Mouse (Mus musculus): ENCODE measurements around the gene Eif4a1. TPM values are rescaled to one million over a fixed set of nuclear protein-coding genes. Genes with fewer than 3 reads are reported as not detected.
A peak's percentile ranks its signal among the peaks of the same experiment; 100 is the strongest.

Eif4a1 gene
- total RNA-seq, 2 experiments from 2014 or later = 201 to 206 TPM

DNA sequence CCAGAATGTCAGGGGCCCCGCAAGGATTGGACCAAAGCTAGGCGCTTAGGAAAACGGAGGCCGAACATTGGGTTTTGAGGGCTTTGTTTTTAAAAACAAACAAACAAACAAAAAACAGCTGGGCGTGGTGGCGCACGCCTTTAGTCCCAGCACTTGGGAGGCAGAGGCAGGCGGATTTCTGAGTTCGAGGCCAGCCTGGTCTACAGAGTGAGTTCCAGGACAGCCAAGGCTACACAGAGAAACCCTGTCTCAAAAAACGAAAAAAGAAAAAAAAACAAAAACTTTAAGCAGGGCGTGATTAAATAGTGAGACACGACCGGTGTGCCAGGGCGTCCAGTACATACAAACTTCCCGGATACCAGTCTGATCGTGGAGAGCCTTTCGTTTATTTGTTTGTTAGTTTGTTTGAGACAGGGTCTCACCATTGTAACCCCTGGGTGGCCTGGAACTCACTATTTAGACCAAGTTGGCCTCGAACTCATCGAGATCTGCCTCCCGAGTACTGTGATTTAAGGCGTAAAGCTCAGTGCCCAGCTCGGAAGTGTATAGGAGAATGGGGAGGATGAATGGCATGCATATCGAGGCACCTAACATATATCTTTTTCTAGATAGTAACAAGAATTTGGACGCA, 10.1 kb upstream of the Eif4a1 start:
- DNase-seq (ENCODE audit: low spot score) = no peak
- intact Hi-C loops (cut with DNase I) = loop anchor here (1.0 to 10.0 kb wide), 4 partner anchors 34 to 235 kb away; partner anchors contain the start of gene Tmem95

DNA sequence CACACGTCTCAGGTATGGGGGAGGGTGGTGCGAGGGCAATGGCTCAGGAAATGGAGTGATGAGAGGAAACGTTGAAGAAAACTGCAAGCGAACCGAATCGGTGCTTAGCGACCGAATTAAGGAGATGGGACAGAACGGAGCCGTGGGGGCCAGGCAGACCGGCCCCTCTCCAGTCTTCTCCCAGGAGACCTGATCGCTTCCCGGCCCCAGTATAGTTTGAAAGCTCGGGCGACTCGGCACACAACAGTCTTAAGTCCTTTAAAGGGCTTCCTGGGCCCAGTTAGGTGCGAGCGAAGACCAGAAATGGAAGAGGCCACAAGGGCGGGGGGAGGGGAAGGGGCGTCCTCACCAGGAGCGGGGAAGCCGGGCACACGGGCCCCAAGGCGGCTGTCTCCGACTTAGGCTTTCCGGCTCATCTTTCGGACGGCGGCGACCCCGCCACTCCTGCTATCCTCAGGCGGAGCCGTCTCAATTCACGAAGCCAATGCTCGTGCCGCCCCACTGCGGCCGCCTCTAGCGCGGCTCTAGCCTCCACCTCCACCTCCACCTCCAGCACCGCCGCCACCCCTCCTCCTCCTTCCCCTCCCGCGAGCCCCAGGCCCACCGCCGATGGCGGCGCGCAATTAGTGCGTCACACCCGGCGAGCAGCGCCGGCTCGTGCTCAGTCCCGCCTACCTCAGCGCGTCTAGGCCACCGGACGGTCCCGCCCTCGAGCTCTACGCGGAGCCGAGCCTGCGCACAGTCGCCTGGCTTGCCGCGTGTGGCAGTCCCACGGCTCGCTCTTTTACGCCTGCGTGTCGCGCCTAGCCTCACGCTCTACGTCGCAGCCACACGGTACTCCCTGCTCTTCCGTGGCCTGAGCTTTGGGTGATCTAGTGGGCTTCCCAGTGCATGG, 9.3 kb upstream of the Eif4a1 start, which contains the start of gene Senp3:
TSS of gene Senp3 (minus strand) at position 771 of the 895 bp plus-strand sequence.
- intact Hi-C loops (cut with DNase I) = loop anchor here (1.0 to 10.0 kb wide), 4 partner anchors 35 to 236 kb away; partner anchors contain the start of gene Tmem95
- DNase-seq (ENCODE audit: low spot score) = peak; percentile 95

- intact Hi-C loops (cut with DNase I) = loop anchor here (5.0 to 10.0 kb wide), 2 partner anchors 195 to 237 kb away; partner anchors contain the start of gene Tmem95
- no peak for DNase-seq (ENCODE audit: low spot score)
These were observed 8.1 kb upstream of the Eif4a1 start for GRCm38 (mm10) chr11:69680136-69680855.

DNA sequence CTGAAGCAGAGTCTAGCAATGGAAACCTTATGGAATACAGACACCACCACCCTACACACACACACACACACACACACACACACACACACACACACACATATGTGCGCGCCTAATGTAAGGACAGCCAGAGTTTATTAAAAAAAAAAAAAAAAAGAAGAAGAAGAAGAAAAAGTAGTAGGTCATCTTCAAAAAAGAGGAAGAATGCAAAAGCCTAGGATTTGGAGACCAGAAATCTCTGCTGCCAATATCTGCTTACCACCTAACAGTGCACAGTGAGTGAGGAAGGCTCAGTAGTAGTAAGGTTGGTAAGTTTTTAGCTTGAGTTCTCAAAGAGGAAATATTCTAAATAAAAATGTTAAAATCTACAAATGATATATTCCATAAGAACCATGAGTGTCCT, 6.9 kb upstream of the Eif4a1 start:
- no peak for DNase-seq (ENCODE audit: low spot score)
- intact Hi-C loops (cut with DNase I) = no loop called here

- DNase-seq (ENCODE audit: low spot score) = no peak
- intact Hi-C loops (cut with DNase I) = no loop called here
These were observed 498 bp downstream of the Eif4a1 start for GRCm38 (mm10) chr11:69671726-69672124.

- DNase-seq (ENCODE audit: low spot score) = peak; percentile 90
- intact Hi-C loops (cut with DNase I) = no loop called here
These were observed 1.2 kb downstream of the Eif4a1 start for GRCm38 (mm10) chr11:69670786-69671725.

GRCm38 (mm10) chr11:69666665-69667005, 5.6 kb downstream of the Eif4a1 start:
- DNase-seq (ENCODE audit: low spot score) = no peak
- intact Hi-C loops (cut with DNase I) = no loop called here

GRCm38 (mm10) chr11:69665961-69666664, 6.1 kb downstream of the Eif4a1 start, which contains the start of gene Cd68:
Gene Cd68, minus strand, starts transcription at chr11:69666153.
- peak; percentile 46 for DNase-seq (ENCODE audit: low spot score)
- intact Hi-C loops (cut with DNase I) = no loop called here

- DNase-seq (ENCODE audit: low spot score) = no peak
- intact Hi-C loops (cut with DNase I) = no loop called here
These were observed 6.7 kb downstream of the Eif4a1 start for GRCm38 (mm10) chr11:69665457-69665960.

GRCm38 (mm10) chr11:69664841-69665240, 7.4 kb downstream of the Eif4a1 start:
- DNase-seq (ENCODE audit: low spot score) = no peak
- intact Hi-C loops (cut with DNase I) = no loop called here

DNA sequence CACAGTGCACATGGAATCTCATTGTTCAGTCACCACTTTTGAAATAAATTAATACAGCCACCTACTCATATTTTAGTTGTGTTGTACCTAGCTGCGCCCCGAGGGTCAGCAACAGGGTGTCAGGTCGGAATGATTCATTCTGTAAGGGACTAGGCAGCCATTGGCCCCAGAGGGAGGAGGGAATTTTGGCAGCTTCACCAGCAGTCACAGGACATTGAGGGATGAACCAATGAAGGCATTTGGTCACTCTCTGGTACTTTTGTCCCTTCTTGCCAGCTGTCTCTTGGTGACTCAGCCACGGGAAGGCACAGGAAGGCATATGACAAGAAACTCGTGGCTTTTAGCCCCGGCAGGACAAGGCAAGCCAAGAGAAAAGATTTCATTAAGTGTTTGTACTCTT, 8.4 kb downstream of the Eif4a1 start:
- intact Hi-C loops (cut with DNase I) = no loop called here
- DNase-seq (ENCODE audit: low spot score) = no peak

DNA sequence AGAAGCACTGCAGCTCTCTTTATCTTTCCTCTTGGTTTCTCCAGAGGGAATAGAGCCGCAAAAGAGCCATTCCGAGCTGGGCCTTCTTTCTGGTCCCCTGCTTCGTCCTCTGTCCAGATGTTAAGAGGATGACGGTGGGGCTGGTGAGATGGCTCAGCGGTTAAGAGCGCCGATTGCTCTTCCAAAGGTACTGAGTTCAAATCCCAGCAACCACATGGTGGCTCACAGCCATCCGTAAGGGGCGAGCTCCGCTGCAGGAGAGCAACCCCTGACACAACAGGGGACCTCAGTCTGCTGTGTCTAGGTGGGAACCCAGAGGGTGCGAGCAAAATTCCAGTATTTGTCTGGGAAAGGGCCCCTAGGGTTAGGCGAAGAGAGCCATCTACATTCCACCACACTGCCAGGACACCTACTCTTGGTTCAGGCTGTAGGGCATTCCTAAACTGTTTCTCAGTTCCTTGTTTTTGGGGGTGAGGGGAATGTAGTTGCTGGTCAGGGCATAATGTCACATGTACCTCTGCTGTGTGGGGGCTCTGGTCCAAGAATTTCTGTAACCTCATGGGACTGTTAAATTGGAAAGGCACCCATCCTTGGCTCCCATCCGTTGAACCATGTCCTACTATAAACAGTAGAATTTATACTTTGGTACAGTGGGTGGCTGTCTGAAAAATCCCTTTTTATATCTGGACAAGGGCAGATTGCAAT, 9.1 kb downstream of the Eif4a1 start:
- no peak for DNase-seq (ENCODE audit: low spot score)
- intact Hi-C loops (cut with DNase I) = no loop called here

DNA sequence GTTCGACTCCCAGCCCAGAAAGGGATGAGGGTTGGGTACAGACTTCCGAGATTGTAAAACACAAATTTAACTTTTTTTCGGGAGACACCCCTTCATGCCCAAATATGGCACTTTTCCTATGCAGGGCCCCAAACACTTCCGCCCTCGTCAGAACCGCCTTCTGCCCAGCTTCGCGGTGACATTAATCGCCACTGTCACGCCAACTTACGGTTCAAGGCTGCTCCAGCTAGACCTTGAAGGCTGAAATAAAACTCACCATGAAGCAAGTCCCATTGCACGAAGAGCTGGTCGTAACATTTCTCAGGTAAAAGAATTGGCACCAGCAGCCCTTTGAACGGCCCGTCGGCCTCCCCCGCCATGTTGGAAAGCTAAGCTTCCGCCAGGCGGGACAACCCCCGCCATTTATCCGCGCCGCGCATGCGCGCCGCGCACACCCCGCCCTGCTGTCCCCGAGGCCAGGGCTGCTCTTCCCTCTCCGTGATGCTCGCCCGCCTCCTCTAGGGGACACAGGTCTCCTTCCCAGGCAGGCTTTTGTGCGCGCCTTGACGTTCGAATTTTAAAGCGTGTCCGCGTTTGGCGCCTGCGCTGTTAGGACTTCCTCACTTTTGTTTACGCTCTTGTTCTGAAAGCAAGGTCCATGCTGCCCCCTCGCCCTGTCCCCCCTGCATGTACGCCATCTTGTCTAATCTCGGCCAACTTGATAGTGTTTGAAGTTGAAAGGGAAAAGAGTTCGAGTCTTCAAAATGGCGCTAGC, 9.8 kb downstream of the Eif4a1 start, which contains the start of gene Mpdu1:
TSS of gene Mpdu1 (minus strand) at position 430 of the 754 bp plus-strand sequence.
- intact Hi-C loops (cut with DNase I) = no loop called here
- peak; percentile 94 for DNase-seq (ENCODE audit: low spot score)

- intact Hi-C loops (cut with DNase I) = no loop called here
- DNase-seq (ENCODE audit: low spot score) = no peak
These were observed 10.9 kb downstream of the Eif4a1 start for GRCm38 (mm10) chr11:69661221-69661881.

DNA sequence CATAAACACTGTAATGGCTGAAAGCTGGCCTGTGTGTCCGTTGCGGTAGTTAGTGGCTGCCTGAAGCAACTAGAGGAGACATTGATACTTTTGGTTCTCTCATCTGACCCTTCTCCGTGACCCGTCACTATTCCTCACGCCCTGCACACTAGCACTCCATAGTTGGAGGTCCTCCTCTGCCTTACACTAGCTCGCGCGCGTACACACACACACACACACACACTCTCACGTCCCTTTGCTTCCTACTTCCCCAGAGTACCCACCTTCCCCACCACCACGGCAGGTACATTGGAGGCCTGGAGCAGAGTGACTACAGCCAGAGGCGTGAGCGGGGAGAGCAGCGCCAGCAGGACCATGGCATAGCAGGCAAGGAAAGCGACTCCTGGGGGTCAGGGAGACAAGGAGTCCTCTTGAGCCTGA, 14.8 kb downstream of the Eif4a1 start:
- intact Hi-C loops (cut with DNase I) = loop anchor here (1.0 to 10.0 kb wide), 2 partner anchors 28 to 217 kb away; partner anchors contain the start of gene Tmem95
- DNase-seq (ENCODE audit: low spot score) = no peak

Data from heart, postnatal 25 days (tissue).